Mouse (Mus musculus) activated CD4-positive, CD25-positive, alpha-beta regulatory T cell, adult 4 months (primary cell): ENCODE measurements at regions not wholly inside any gene's neighbourhood (a gene's known extent, or its start where the extent isn't known, plus 50 kb on each side); places are given as distances from the start of the nearest gene placed in this dataset.

ENCODE experiments used
- ATAC-seq: one replicate; pipeline ENCODE4 v1.8.0; 2017

GRCm38 (mm10) chr2:48260299-48260698 is 553.6 kb upstream of the Acvr2a start:
- ATAC-seq: no peak
